Mouse (Mus musculus): ENCODE data around the gene Fam89b.

Gene Fam89b

GRCm38 (mm10) chr19:5684236-5684635, 45.2 kb downstream of the Fam89b start:
- no peak for DNase-seq (ENCODE audit: low read depth, low spot score)

- no peak for DNase-seq (ENCODE audit: low read depth, low spot score)
Measured at GRCm38 (mm10) chr19:5680432-5680831, 49.0 kb downstream of the Fam89b start.

All from retina, postnatal 7 days (tissue).